Comparison of ENCODE assay signal across 8 mouse cellular contexts in genomic region chr14:76698718-76699402, GRCm38 (mm10).
DNase-seq lines count a peak whose midpoint lies in the region; ATAC-seq lines count a peak whose summit lies in the region.

No protein-coding gene starts in this region.

- H3K27ac ChIP-seq in midbrain, embryonic 13.5 days: peak overlapping the region; percentile 30; the same call in 1 of the 2 replicates
- H3K27ac ChIP-seq in midbrain, embryonic 11.5 days (ENCODE audit: low read depth, low read length): no peak overlapping the region
- peak overlapping the region; percentile 25; the same call in 1 of the 2 replicates for H3K27ac ChIP-seq in embryonic facial prominence, embryonic 11.5 days (replicated peaks; ENCODE audit: low read depth, low read length)
- H3K27ac ChIP-seq in kidney, embryonic 16.5 days (ENCODE audit: low read length): peak overlapping the region; percentile 94
- peak overlapping the region; percentile 77 for H3K27ac ChIP-seq in stomach, embryonic 15.5 days

- WGBS in midbrain, embryonic 13.5 days: 44% methylated on average over 4 of the region's 4 CpGs
- WGBS in midbrain, embryonic 11.5 days: 50% methylated on average over 4 of the region's 4 CpGs
- 27% methylated on average over 4 of the region's 4 CpGs for WGBS in embryonic facial prominence, embryonic 11.5 days
- 22% methylated on average over 4 of the region's 4 CpGs for WGBS in kidney, embryonic 16.5 days
- 32% methylated on average over 4 of the region's 4 CpGs for WGBS in stomach, embryonic 15.5 days

- H3K9ac ChIP-seq in midbrain, embryonic 13.5 days (replicated peaks): no peak overlapping the region
- no peak overlapping the region for H3K9ac ChIP-seq in midbrain, embryonic 11.5 days (ENCODE audit: low read length)
- H3K9ac ChIP-seq in embryonic facial prominence, embryonic 11.5 days (replicated peaks; ENCODE audit: low read length): no peak overlapping the region
- H3K9ac ChIP-seq in kidney, embryonic 16.5 days (replicated peaks; ENCODE audit: low read length): peak overlapping the region; percentile 37; the same call in 1 of the 2 replicates
- H3K9ac ChIP-seq in stomach, embryonic 15.5 days: no peak overlapping the region

- no peaks in the 10 kb centered on the region for H3K36me3 ChIP-seq in midbrain, embryonic 13.5 days
- no peaks in the 10 kb centered on the region for H3K36me3 ChIP-seq in midbrain, embryonic 11.5 days (ENCODE audit: control insufficient read depth, insufficient read depth, low read length)
- no peaks in the 10 kb centered on the region for H3K36me3 ChIP-seq in embryonic facial prominence, embryonic 11.5 days (replicated peaks; ENCODE audit: control insufficient read depth, insufficient read depth, low read depth, low read length)
- H3K36me3 ChIP-seq in kidney, embryonic 16.5 days (ENCODE audit: insufficient read depth, low read length): no peaks in the 10 kb centered on the region
- H3K36me3 ChIP-seq in stomach, embryonic 15.5 days: no peaks in the 10 kb centered on the region

- H3K4me3 ChIP-seq in midbrain, embryonic 13.5 days (replicated peaks): no peak overlapping the region
- no peak overlapping the region for H3K4me3 ChIP-seq in midbrain, embryonic 11.5 days (ENCODE audit: low read depth, low read length)
- H3K4me3 ChIP-seq in embryonic facial prominence, embryonic 11.5 days (ENCODE audit: low read depth, low read length): no peak overlapping the region
- no peak overlapping the region for H3K4me3 ChIP-seq in kidney, embryonic 16.5 days (ENCODE audit: low read length)
- H3K4me3 ChIP-seq in stomach, embryonic 15.5 days (replicated peaks): no peak overlapping the region

- no peak for ATAC-seq in midbrain, embryonic 13.5 days
- ATAC-seq in midbrain, embryonic 11.5 days (ENCODE audit: low FRiP score): no peak
- ATAC-seq in embryonic facial prominence, embryonic 11.5 days (replicated peaks; ENCODE audit: insufficient number of reproducible peaks, low FRiP score, low TSS enrichment, low read depth): peak; percentile 67
- ATAC-seq in kidney, embryonic 16.5 days (ENCODE audit: low FRiP score, low TSS enrichment): peak; percentile 76
- ATAC-seq in stomach, embryonic 15.5 days (ENCODE audit: insufficient read depth, low FRiP score, low read depth): peak; percentile 74

- H3K4me1 ChIP-seq in midbrain, embryonic 13.5 days (replicated peaks): peaks cover 13% of the 10 kb centered on the region
- no peaks in the 10 kb centered on the region for H3K4me1 ChIP-seq in midbrain, embryonic 11.5 days (ENCODE audit: control insufficient read depth, insufficient read depth, low read length)
- peaks cover 11% of the 10 kb centered on the region for H3K4me1 ChIP-seq in embryonic facial prominence, embryonic 11.5 days (ENCODE audit: control insufficient read depth, insufficient read depth, low read length)
- peaks cover 69% of the 10 kb centered on the region for H3K4me1 ChIP-seq in kidney, embryonic 16.5 days (ENCODE audit: insufficient read depth, low read length)
- peaks cover 33% of the 10 kb centered on the region for H3K4me1 ChIP-seq in stomach, embryonic 15.5 days

- no peak overlapping the region for H3K4me2 ChIP-seq in midbrain, embryonic 13.5 days (replicated peaks)
- no peak overlapping the region for H3K4me2 ChIP-seq in midbrain, embryonic 11.5 days
- H3K4me2 ChIP-seq in embryonic facial prominence, embryonic 11.5 days (ENCODE audit: low read depth, low read length): no peak overlapping the region
- 0 out of 2 replicates have a peak overlapping the region, but pooled peaks have one; percentile 5 for H3K4me2 ChIP-seq in kidney, embryonic 16.5 days (replicated peaks; ENCODE audit: low read depth, low read length)
- no peak overlapping the region for H3K4me2 ChIP-seq in stomach, embryonic 15.5 days

- no peaks in the 10 kb centered on the region for H3K9me3 ChIP-seq in midbrain, embryonic 13.5 days
- H3K9me3 ChIP-seq in midbrain, embryonic 11.5 days (ENCODE audit: control insufficient read depth, low read length): no peaks in the 10 kb centered on the region
- no peaks in the 10 kb centered on the region for H3K9me3 ChIP-seq in embryonic facial prominence, embryonic 11.5 days (replicated peaks; ENCODE audit: control insufficient read depth, low read length)
- H3K9me3 ChIP-seq in kidney, embryonic 16.5 days (ENCODE audit: low read length): no peaks in the 10 kb centered on the region
- no peaks in the 10 kb centered on the region for H3K9me3 ChIP-seq in stomach, embryonic 15.5 days

- DNase-seq in midbrain, embryonic 11.5 days (ENCODE audit: low spot score, missing footprints): no peak
- DNase-seq in embryonic facial prominence, embryonic 11.5 days (ENCODE audit: low spot score): peak; percentile 77
- DNase-seq in layer of hippocampus, adult 18-20 months (ENCODE audit: low spot score in 2 of 2): no peak
- DNase-seq in spleen, adult 18-20 months: no peak
- DNase-seq in spleen, adult 12 weeks (ENCODE audit: low spot score): no peak

- H3K27me3 ChIP-seq in midbrain, embryonic 13.5 days: no peaks in the 10 kb centered on the region
- H3K27me3 ChIP-seq in midbrain, embryonic 11.5 days (ENCODE audit: control insufficient read depth, insufficient read depth, low read length): no peaks in the 10 kb centered on the region
- no peaks in the 10 kb centered on the region for H3K27me3 ChIP-seq in embryonic facial prominence, embryonic 11.5 days (ENCODE audit: control insufficient read depth, insufficient read depth, low read length)
- H3K27me3 ChIP-seq in kidney, embryonic 16.5 days (ENCODE audit: insufficient read depth, low read length): no peaks in the 10 kb centered on the region
- no peaks in the 10 kb centered on the region for H3K27me3 ChIP-seq in stomach, embryonic 15.5 days (replicated peaks)

Comparison
In these comparisons a context has a peak if more than half of its experiments do, and no peak if none do; other contexts are left out.
1. ATAC-seq: peak in embryonic facial prominence, embryonic 11.5 days (single experiment), kidney, embryonic 16.5 days (single experiment) and stomach, embryonic 15.5 days (single experiment); none in midbrain, embryonic 13.5 days (single experiment) and midbrain, embryonic 11.5 days (single experiment).